In the genomic region with DNA sequence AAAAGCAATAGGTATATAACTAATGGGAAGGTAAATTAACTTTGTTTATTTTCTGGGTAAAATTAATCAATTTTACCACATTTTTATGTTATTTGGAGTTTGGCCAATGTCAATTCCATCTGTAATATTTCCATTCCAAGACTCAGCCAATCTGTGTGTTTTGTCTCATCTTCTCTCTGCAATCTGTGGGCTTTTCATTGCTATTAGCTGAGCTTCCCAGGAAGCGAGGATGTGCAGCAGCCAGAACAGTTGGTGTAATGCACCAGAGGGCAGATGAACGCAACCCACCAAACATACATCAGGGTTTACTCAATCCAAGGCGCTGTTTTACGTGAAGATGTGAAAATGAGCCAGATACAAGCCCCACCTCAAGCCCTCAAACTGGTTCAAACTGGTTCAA, we compare ENCODE assay signal across 14 mouse cellular contexts.
"Had no signal": no experiment of that assay in that cellular context is flagged by ENCODE, and none has a peak within 500 bp of the region (broad histone marks: within the 10 kb centered on the region; RNA-seq: fewer than 3 reads in every experiment).

No protein-coding gene starts in this region.

- H3K9me3 ChIP-seq: liver, embryonic 15.5 days; stomach, embryonic 15.5 days had no signal

- H3K4me1 ChIP-seq: liver, embryonic 15.5 days; midbrain, embryonic 13.5 days; stomach, embryonic 15.5 days had no signal

- H3K4me2 ChIP-seq: liver, embryonic 11.5 days; liver, embryonic 15.5 days; midbrain, embryonic 13.5 days; stomach, embryonic 15.5 days had no signal

- H3K9ac ChIP-seq: liver, embryonic 15.5 days; midbrain, embryonic 13.5 days; stomach, embryonic 15.5 days had no signal

- H3K27ac ChIP-seq: kidney, postnatal 0 days; liver, embryonic 15.5 days; midbrain, embryonic 13.5 days; stomach, embryonic 15.5 days had no signal

- H3K36me3 ChIP-seq: liver, embryonic 15.5 days; midbrain, embryonic 13.5 days; stomach, embryonic 15.5 days had no signal

- H3K4me3 ChIP-seq: liver, embryonic 15.5 days; midbrain, embryonic 13.5 days; stomach, embryonic 15.5 days had no signal

- ATAC-seq: intestine, postnatal 0 days; lung, postnatal 0 days; midbrain, embryonic 13.5 days had no signal

- DNase-seq: kidney, adult 8-10 months; kidney, postnatal 4 days; left cerebral cortex, postnatal 4 days; lung, adult 2 months; lung, postnatal 36 days; right cerebral cortex, postnatal 14 days; thymus, postnatal 4 days had no signal

- H3K27me3 ChIP-seq: liver, embryonic 15.5 days; stomach, embryonic 15.5 days had no signal
